Mouse (Mus musculus): Measurements from ENCODE around the gene Ttc7. TPM values are rescaled to one million over a fixed set of nuclear protein-coding genes. Genes with fewer than 3 reads are reported as not detected.

The Ttc7 gene
- 19.6 and 23.8 TPM in 2 replicates for polyA plus RNA-seq (2015; fragmentation: Nextera tagmentation; extraction: Ambion mirVana)

GRCm38 (mm10) chr17:87282706-87283053 is at the start of gene Ttc7:
TSS of gene Ttc7 (plus strand) at chr17:87282886.

GRCm38 (mm10) chr17:87265792-87266186 is 16.9 kb upstream of the Ttc7 start, which contains the start of gene Mcfd2:
TSS of gene Mcfd2 (minus strand) at chr17:87265935.

GRCm38 (mm10) chr17:87427511-87427910 is 144.8 kb downstream of the Ttc7 start, which contains the start of gene Stpg4:
TSS of gene Stpg4 (minus strand) at chr17:87427741.

Other genes starting within 250 kb of the Ttc7 start
- 3.0 and 4.4 TPM in 2 replicates for gene Socs5, start 175.2 kb upstream of the Ttc7 start, polyA plus RNA-seq (2015; fragmentation: Nextera tagmentation; extraction: Ambion mirVana)
- gene Mcfd2, start 17.0 kb upstream of the Ttc7 start, polyA plus RNA-seq (2015; fragmentation: Nextera tagmentation; extraction: Ambion mirVana) = 38.5 and 47.9 TPM in 2 replicates
- not detected in 2 replicates for gene Stpg4, start 144.9 kb downstream of the Ttc7 start, polyA plus RNA-seq (2015; fragmentation: Nextera tagmentation; extraction: Ambion mirVana)
- gene Calm2, start 164.0 kb downstream of the Ttc7 start, polyA plus RNA-seq (2015; fragmentation: Nextera tagmentation; extraction: Ambion mirVana) = 447 and 464 TPM in 2 replicates